Mouse (Mus musculus) gastrocnemius, adult 2 months (tissue): ENCODE measurements around the gene Nav3. TPM values are rescaled to one million over a fixed set of nuclear protein-coding genes. Genes with fewer than 3 reads are reported as not detected.

ENCODE experiments used
- DNase-seq: peaks from one replicate; pipeline ENCODE4 v3.0.0; 2022
- H3K27ac ChIP-seq: fragments of 200-600 bp; 2 replicates; pipeline ENCODE4 v1.8.1; 2022; ENCODE audit warnings: mild to moderate bottlenecking
- H3K4me3 ChIP-seq: fragments of 200-600 bp; 2 replicates; pipeline ENCODE4 v1.8.1; 2022; ENCODE audit warnings: mild to moderate bottlenecking, moderate library complexity
- CTCF ChIP-seq: fragments of 200-600 bp; IDR thresholded peaks from 2 replicates; pipeline ENCODE4 v1.8.1; 2022; ENCODE audit warnings: antibody characterized with exemption, mild to moderate bottlenecking, moderate library complexity
- intact Hi-C: fragments of 180-260 bp; cut with DNase I; formaldehyde crosslinking; loops from one replicate; pipeline ENCODE4 v1.15.1; 2025
- total RNA-seq, 2 experiments: library from RNA; stranded (reverse); gene quantifications; 2 replicates each; pipeline ENCODE4 v1.2.3; 2021

The Nav3 gene
- total RNA-seq, 2 experiments from 2014 or later, result 1.5 to 2.1 TPM

DNA sequence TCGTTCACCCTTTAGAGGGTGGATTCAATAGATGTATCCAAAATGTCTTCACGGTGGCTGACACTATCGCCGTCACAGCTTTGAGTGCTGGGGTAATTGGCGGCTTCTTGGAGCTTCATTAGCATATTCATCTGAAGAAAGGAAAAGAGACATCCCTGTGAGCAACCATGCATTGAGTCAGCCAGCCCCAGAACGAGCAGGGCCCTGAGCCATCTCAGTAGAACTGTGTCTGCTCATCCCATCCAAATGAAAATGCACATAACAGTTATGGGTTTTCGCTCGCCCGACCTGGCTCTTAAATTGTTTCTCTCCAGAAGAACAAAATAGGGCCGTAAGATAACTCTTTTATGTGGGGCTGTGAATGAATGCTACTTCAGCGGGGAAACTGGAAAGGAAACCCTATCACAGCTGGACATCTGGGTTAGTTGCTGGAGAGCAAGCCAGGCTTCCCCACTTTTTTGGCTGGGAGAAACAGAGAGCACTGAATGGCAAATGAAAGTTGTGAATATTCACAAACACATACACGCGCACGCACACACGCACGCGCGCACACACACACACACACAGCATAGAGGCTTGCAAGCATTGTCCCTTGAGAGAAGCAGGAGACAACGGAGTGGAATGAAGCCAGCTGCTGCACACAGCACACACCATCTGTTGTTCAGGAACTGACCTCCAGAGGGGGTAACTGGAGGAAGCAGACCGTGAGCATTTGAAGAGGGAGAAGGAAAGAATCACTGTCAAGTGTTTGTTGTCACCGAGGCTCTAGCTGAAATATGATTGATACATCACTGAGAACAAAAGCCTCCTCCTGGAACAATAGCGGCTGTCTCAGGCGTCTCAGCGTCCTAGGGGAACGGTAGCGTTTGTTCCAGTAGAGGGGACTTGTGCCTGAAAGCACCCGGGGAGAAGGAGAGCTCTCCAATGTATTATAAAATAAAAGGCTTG lies 771.6 kb downstream of the Nav3 start:
- peak; percentile 24 for DNase-seq
- TF ChIP-seq CTCF, result peak; percentile 42
- Histone ChIP-seq H3K4me3 (peak overlapping the region; percentile 47), H3K27ac (no peak overlapping the region)
- intact Hi-C loops, result no loop called here

DNA sequence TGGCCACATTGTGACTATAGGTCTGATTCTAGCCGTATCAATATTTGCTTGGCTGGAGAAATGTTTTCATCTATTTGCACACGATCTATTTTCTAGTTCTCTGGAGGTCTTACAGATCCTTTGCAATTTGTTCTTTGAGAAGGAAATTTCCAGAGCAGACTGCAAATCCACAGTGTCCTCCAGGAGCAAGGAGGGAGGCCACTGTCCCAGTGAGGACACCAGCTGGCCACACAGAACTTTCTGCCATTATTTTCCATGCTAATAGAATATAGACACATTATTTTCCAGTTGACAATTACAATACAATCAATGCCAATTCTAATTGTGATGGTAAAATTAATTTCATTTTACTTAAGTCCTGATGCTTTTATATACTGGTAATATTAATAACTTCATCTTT lies 783.1 kb downstream of the Nav3 start:
- Histone ChIP-seq H3K27ac (no peak overlapping the region), H3K4me3 (no peak overlapping the region)
- no peak for DNase-seq
- TF ChIP-seq CTCF, result no peak
- intact Hi-C loops, result no loop called here

GRCm38 (mm10) chr10:109667453-109667852 lies 788.6 kb downstream of the Nav3 start:
- no peak for TF ChIP-seq CTCF
- Histone ChIP-seq H3K4me3 (no peak overlapping the region), H3K27ac (no peak overlapping the region)
- DNase-seq, result no peak
- intact Hi-C loops, result no loop called here

DNA sequence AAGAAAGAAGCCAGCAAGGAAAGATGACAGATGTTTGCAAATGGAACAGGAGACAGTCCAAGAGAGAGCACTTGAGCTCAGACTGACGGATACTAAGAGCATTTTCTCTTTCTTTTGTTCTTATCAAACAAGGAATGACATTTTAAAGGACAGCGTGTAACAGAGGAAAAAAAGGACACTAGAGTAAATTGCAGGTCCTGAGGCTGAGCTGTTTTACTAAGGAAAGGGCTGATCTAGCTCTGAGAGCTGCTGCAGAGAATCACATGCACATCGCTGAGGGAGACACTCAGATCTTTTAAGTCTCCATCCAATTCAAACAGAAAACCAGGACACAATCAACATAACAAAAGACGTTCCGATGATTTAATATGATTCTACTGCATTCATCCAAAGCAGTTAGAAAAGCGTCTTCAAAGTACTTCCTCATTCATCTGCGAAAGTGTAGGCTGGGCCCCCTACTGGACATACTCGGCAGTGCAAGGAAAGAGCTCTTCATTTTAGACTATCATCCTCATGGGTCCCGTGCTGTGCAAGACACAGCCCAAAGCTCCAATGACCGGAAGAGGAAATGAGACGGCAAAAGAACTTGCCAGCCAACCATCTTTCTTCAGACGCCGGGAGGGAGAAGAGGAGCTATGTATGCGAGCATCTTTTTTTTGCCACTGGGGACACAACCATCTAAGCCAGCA lies 791.2 kb downstream of the Nav3 start:
- H3K4me3 ChIP-seq, result no peak overlapping the region
- TF ChIP-seq CTCF, result peak; percentile 78
- no peak overlapping the region for H3K27ac ChIP-seq
- intact Hi-C loops, result no loop called here
- peak; percentile 51 for DNase-seq

DNA sequence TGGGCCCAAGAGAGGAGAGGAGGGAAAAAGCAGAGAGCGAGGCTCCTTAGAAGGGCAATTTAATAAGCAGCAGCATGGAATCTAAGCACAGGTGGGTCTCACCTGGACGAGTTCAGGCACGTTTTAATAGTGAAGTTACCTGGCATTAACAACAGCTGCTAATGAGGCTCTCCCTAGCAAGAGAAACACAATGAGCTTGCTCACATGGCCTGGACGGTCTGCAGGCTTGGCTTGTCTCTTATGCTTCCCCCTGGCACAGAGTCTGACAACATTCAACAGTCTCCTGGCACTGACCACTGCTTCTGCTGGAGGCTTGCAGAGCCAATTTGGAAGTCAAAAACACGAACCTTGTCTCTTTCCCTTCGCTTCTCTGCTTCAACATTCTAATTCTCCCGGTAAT lies 804.5 kb downstream of the Nav3 start:
- no peak for DNase-seq
- intact Hi-C loops, result no loop called here
- Histone ChIP-seq H3K27ac (no peak overlapping the region), H3K4me3 (no peak overlapping the region)
- TF ChIP-seq CTCF, result no peak

- Histone ChIP-seq H3K4me3 (no peak overlapping the region), H3K27ac (no peak overlapping the region)
- no peak for DNase-seq
- intact Hi-C loops, result no loop called here
- TF ChIP-seq CTCF, result no peak
Measured at GRCm38 (mm10) chr10:109643598-109643997, 812.4 kb downstream of the Nav3 start.

DNA sequence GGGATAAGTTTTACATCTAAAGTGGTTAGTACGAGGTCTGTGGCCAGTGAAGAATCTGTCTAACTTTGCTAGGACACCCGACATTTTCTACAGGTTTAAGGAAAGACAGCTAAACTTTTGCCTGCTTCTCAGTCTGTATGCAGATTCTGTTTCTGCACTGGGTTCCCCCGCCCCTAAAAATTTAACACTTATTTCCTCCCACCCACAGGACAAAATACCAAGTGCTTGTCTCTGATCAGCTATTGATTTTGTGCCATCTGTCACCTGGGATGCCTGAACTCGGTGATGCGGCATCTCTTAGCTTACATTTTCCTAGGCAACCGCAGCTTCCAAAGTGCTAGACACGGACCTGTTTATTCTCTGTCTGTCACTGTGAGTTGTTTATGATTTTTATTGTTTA lies 814.2 kb downstream of the Nav3 start:
- H3K27ac ChIP-seq, result no peak overlapping the region
- no peak for TF ChIP-seq CTCF
- intact Hi-C loops, result no loop called here
- DNase-seq, result no peak
- no peak overlapping the region for H3K4me3 ChIP-seq

DNA sequence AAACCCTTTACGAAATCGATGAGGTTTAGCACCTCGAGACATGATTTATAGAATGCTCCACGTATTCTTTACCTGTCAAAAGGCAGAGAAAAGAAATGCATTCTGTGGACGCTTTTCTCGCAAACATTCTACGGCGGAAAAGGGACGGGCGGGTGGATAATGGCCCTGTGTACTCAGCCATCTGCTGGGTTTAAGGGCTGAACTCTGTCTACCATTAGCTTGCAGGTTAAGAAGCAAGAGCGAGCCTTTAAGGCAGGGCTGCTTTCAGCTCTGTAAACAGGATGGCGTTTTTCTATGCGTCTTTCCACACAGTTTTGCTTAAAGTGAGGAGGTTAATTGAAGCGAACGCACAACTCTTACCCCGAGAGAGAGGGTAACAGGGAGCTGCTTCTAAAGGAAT lies 818.3 kb downstream of the Nav3 start:
- no peak for DNase-seq
- Histone ChIP-seq H3K27ac (no peak overlapping the region), H3K4me3 (no peak overlapping the region)
- intact Hi-C loops, result no loop called here
- TF ChIP-seq CTCF, result no peak
